Mouse (Mus musculus): ENCODE measurements around the gene Tgds. TPM values are rescaled to one million over a fixed set of nuclear protein-coding genes. Genes with fewer than 3 reads are reported as not detected.

Tgds gene
- polyA plus RNA-seq, 1 experiment from 2014 or later, result 36.8 TPM

DNA sequence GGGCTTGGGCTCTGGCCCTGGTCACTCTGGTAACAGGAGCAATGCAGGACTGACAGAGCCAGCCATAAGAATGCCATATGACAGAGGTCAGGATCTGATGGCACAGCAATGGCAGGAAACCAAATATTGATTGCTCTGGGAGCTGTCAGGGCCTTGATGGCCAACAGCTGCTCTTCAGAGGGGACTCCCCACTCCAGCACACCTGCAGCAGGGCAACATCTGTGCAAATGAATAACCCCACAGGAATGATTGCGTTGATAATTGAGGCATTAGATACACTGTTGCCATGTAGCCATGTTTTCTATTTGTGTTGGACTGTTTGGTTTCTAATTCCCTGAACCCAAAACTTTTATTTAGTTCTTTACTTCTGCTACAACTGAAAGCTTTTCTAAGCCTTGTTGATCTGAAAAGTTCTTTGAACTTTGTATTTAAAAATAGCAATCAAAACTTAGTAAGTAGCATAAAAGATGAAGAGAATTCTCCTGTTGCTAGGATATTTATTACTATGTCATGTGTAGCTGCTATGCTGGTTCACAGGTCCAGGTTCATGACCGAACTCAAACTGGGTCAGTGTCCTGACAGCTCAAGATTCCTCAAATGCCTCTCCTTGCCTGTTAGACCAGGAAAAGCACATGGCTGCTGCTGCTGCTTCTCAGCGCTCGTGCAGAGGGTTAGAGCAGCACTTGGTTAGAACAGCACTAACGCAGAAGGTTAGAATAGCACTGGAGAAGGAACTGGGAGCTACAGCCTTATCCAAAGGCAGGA is 46.1 kb downstream of the Tgds start:
- Histone ChIP-seq H3K9ac (no peak overlapping the region), H3K4me3 (no peak overlapping the region), H3K27me3 (no peaks in the 10 kb centered on the region), H3K36me3 (no peaks in the 10 kb centered on the region), H3K4me1 (no peaks in the 10 kb centered on the region; the same call in 1 of the 2 replicates), H3K4me2 (no peak overlapping the region), H3K27ac (no peak overlapping the region), H3K9me3 (no peaks in the 10 kb centered on the region)
- no peak for ATAC-seq (ENCODE audit: insufficient number of reproducible peaks, low FRiP score, low TSS enrichment, low read depth)
- WGBS, result 38% methylated on average over 5 of the region's 5 CpGs

- no peaks in the 10 kb centered on the region for H3K27me3 ChIP-seq
- H3K9ac ChIP-seq, result no peak overlapping the region
- H3K36me3 ChIP-seq, result no peaks in the 10 kb centered on the region
- no peak overlapping the region for H3K4me3 ChIP-seq
- WGBS, result 84% methylated on average over 6 of the region's 6 CpGs
- ATAC-seq (ENCODE audit: insufficient number of reproducible peaks, low FRiP score, low TSS enrichment, low read depth), result no peak
- H3K4me2 ChIP-seq, result no peak overlapping the region
- H3K4me1 ChIP-seq, result no peaks in the 10 kb centered on the region; the same call in 1 of the 2 replicates
- H3K9me3 ChIP-seq, result no peaks in the 10 kb centered on the region
- H3K27ac ChIP-seq, result no peak overlapping the region
Measured at GRCm38 (mm10) chr14:118083851-118084250, 48.7 kb downstream of the Tgds start.

- no peaks in the 10 kb centered on the region for H3K36me3 ChIP-seq
- no peak overlapping the region for H3K27ac ChIP-seq
- no peak overlapping the region for H3K9ac ChIP-seq
- no peak overlapping the region for H3K4me2 ChIP-seq
- H3K27me3 ChIP-seq, result no peaks in the 10 kb centered on the region
- no peak for ATAC-seq (ENCODE audit: insufficient number of reproducible peaks, low FRiP score, low TSS enrichment, low read depth)
- WGBS, result 35% methylated on average over 11 of the region's 11 CpGs
- no peaks in the 10 kb centered on the region for H3K9me3 ChIP-seq
- H3K4me3 ChIP-seq, result no peak overlapping the region
- no peaks in the 10 kb centered on the region for H3K4me1 ChIP-seq
Measured at GRCm38 (mm10) chr14:118080606-118081005, 51.9 kb downstream of the Tgds start.

- Histone ChIP-seq H3K36me3 (no peaks in the 10 kb centered on the region), H3K27ac (no peak overlapping the region), H3K4me2 (no peak overlapping the region), H3K4me1 (no peaks in the 10 kb centered on the region), H3K9me3 (no peaks in the 10 kb centered on the region), H3K4me3 (no peak overlapping the region), H3K9ac (no peak overlapping the region), H3K27me3 (no peaks in the 10 kb centered on the region)
- 81% methylated on average over 12 of the region's 12 CpGs for WGBS
- ATAC-seq (ENCODE audit: insufficient number of reproducible peaks, low FRiP score, low TSS enrichment, low read depth), result no peak
Measured at GRCm38 (mm10) chr14:118070100-118070499, 62.5 kb downstream of the Tgds start.

DNA sequence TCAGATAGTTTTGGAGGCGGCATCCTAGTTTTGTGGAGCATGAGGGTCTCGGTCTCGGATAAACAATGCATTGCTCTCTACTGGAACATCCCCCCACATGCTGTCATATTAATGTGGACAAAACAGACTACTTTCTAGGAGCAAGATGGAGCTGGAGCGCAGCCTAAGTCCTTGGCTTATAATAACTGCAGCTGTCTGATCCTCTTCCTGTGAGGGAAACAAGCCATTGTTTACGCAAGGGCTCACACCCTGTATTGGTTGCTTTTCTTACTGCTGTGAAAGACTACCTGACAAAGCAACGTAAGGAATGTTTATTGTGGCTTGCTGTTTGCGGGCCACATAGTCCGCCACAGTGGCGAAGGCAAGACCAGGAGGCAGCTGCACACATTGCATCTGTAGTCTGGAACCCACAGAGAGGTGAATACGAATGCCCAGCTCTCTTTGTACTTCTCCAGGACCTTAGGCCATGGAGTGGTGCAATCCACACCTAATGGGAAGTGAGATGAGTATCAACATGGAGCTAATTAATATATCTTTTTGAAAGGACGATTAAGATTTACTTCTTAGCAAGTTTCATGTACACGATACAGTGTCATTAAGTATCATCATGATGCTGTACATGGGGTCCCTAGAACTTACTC is 63.0 kb downstream of the Tgds start:
- no peaks in the 10 kb centered on the region for H3K4me1 ChIP-seq
- no peaks in the 10 kb centered on the region for H3K27me3 ChIP-seq
- no peak overlapping the region for H3K4me3 ChIP-seq
- H3K27ac ChIP-seq, result no peak overlapping the region
- no peak overlapping the region for H3K9ac ChIP-seq
- no peaks in the 10 kb centered on the region for H3K9me3 ChIP-seq
- no peak for ATAC-seq (ENCODE audit: insufficient number of reproducible peaks, low FRiP score, low TSS enrichment, low read depth)
- 85% methylated on average over 12 of the region's 12 CpGs for WGBS
- no peaks in the 10 kb centered on the region for H3K36me3 ChIP-seq
- H3K4me2 ChIP-seq, result no peak overlapping the region

Other genes with a start within 250 kb of the Tgds start
- 6.1 and 9.3 TPM in 2 replicates for gene Dct, start 80.5 kb downstream of the Tgds start, polyA plus RNA-seq (2015; fragmentation: Nextera tagmentation; extraction: Ambion mirVana)
- gene Gpr180, start 4.4 kb upstream of the Tgds start, polyA plus RNA-seq (2015; fragmentation: Nextera tagmentation; extraction: Ambion mirVana), result 83.3 and 85.3 TPM in 2 replicates
- gene Sox21, start 104.3 kb upstream of the Tgds start, polyA plus RNA-seq (2015; fragmentation: Nextera tagmentation; extraction: Ambion mirVana), result 0.32 and 0.56 TPM in 2 replicates
- not detected in 2 replicates for gene Gm9376, start 134.2 kb upstream of the Tgds start, polyA plus RNA-seq (2015; fragmentation: Nextera tagmentation; extraction: Ambion mirVana)